Mouse (Mus musculus) monocyte, adult 2 months (primary cell): ENCODE measurements around the gene Samd4b.
A peak's percentile ranks its signal among the peaks of the same experiment; 100 is the strongest.

ENCODE experiments used
- DNase-seq, 2 experiments: peaks; one replicate each; pipeline ENCODE4 v3.0.0; 2022; ENCODE audit warnings: low spot score in 2 of 2, low read depth in 1 of 2

Samd4b gene

DNA sequence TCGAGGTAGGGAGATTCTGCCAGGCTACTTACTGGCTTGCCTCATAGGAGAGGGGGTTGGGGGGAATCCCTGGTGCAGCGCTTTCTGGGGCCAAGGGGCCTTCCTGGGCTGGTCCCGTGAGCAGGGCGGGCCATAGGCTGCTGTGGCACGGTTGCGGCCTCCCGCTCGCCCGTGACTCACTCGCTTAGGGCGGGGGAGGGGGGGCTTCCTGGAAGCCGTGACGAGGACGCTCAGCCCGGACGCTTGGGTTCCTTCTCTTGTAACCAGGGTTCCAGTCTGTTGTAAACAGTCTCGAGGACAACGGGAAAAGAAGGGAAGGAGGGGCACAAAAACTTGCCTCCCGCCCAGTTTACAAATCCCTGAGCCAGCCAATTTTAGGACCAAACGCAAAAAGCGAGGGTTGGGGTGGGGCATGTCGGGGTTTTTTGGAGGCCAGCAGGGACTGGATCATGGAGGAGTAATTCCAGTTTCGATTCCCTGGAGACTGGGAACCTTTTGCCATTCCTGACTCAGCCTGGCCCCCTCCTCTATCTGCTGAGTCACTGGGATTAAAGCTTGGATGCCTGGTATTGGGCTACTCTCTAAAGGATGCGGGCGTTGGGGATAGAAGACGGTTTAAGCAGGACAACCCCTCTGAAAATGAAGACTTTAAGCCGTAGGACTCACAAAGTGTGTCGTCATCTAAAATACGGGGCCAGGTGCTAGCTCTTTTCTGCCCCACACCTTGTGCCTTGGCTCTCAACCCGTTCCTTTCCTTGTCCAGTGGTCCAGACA lies 216.7 kb downstream of the Samd4b start:
- DNase-seq: peak; percentile 92 to 93

- no peak for DNase-seq
Measured at GRCm38 (mm10) chr7:28380237-28381016, 217.5 kb downstream of the Samd4b start, which contains the start of gene Zfp36. TSS of gene Zfp36 (minus strand) at chr7:28380253.

GRCm38 (mm10) chr7:28378769-28379651 lies 218.9 kb downstream of the Samd4b start:
- DNase-seq: peak; percentile 90 to 97

GRCm38 (mm10) chr7:28378066-28378690 lies 219.8 kb downstream of the Samd4b start:
- DNase-seq: peak in 1 of 2 experiments; percentile 68

GRCm38 (mm10) chr7:28377190-28378065 lies 220.5 kb downstream of the Samd4b start:
- no peak for DNase-seq

DNA sequence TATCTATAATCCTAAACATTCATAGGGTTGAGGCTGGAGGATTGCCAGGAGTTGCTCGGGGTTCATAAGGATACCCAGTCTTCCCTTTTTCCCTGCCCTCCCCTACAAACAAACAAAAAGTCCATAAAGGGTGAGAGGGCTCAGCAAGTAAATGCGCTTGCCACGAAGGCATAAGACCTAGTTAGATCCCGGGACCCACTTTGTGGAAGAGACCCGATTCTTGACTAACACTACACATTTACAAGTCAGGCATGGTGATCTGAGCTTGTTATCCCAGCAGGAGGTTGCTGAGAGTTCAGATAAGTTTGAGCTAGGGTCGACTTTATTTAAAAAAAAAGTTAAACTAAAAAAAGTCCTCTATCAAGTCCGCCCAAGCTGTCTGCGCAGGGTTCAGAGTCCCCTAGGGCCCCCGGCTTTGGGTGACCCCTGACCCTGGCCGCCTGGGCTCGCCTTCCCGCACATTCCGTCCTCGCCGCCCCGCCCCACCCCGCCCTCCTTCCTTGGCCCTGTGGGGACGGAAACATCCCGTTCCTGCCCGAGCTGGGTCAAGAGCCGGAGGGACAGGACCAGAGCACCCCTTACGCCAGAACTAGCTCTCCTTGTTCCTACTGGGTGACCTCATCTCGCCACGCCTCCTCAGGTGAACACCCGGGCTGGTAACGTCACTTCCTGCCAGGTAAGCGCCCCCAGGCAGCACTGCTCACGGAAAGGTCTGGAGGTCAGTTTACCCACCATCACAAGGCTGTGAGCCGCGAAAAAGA lies 221.8 kb downstream of the Samd4b start:
- peak in 1 of 2 experiments; percentile 81 for DNase-seq

- DNase-seq: peak; percentile 76 to 89
Measured at GRCm38 (mm10) chr7:28375176-28375921, 222.6 kb downstream of the Samd4b start.

- DNase-seq: no peak
Measured at GRCm38 (mm10) chr7:28374647-28375046, 223.3 kb downstream of the Samd4b start.

GRCm38 (mm10) chr7:28373891-28374495 lies 224.0 kb downstream of the Samd4b start:
- no peak for DNase-seq

- DNase-seq: peak; percentile 59 to 76
Measured at GRCm38 (mm10) chr7:28373131-28373581, 224.8 kb downstream of the Samd4b start.

DNA sequence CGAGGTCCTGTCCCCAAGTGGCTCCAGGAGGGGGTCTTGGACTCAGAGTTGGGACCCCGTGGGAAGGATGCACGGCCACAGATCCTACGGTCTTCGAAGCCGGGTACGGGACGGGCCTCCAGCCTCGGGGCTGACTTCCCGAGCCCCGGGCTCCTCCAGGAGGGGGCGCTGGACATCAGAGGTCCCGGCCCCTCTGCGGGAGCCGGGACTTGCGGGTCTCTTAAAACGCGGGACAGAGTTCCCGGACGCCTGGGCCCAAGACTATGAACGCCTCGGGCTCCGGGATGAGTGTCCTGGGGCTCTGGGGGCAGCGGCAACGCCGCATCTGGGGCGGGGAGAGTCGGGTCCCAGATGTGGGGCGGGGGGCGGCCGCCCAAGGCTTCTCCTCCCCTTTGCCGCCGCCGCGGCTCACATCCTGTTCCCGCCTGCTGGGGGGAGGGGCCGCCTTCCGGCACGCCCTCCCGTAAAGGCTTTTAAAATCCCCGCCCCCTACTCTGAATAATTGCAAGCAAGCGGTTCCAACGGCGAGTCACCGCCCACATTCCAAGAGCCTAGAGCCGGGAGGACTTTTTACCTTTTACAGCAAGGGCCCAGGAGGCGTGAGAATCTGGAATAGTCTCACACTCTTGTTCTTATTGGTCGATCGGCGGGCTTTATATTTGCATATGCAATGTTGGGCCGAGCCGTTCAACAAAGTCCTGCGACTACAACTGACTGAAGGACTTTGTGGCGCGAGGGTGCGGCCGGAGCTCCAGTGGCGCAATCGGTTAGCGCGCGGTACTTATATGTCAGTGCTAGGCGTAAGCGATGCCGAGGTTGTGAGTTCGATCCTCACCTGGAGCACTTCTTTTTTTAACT lies 225.5 kb downstream of the Samd4b start, which contains the start of gene Plekhg2:
TSS of gene Plekhg2 (minus strand) at position 349 of the 858 bp plus-strand sequence.
- peak; percentile 96 to 98 for DNase-seq

- no peak for DNase-seq
Measured at GRCm38 (mm10) chr7:28371514-28371989, 226.4 kb downstream of the Samd4b start.

DNA sequence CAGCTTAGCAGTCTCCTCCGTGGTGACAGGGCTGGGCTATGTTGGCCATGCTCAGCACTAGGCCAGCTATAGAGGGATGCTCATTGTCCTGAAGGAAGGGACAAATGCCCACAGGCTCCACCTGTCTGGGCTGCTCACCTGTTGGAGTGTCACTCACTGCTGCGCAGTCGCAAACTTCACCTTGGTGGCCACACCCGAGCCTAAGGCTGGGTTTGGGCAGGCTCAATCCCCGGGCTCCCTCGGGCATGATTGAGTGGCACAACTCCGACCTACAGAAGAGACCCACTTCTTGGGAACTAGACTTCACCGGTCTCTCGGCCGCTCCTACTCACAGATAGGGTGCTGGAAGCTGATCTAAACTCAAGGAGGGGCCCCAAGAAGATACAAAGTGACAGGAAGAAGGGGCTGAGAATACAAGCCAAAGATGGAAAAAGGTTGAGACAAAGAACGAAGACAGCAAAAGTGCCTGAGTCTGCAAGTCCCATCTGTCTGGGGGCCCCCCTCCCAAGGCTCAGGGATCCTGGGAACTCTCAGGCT lies 226.9 kb downstream of the Samd4b start:
- no peak for DNase-seq

DNA sequence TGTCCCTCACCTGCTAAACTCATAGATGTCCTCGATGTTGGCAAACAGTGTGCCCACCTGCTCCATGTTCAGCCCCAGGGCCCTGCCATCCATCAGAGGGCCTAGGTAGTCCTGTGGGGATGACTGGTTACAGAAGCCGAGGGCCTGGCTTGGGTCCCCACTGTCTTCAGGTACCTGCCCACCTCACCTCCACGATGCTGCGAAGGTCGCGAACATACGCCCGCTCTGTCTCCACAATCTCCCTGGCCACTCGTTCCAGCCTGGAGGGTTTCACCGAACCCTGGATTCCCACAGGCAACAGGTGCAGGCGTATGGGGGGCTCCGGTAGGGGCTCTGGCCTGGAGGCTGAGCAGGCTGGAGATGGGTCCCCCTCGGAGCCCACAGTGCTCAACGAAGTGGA lies 227.9 kb downstream of the Samd4b start:
- DNase-seq: no peak

DNA sequence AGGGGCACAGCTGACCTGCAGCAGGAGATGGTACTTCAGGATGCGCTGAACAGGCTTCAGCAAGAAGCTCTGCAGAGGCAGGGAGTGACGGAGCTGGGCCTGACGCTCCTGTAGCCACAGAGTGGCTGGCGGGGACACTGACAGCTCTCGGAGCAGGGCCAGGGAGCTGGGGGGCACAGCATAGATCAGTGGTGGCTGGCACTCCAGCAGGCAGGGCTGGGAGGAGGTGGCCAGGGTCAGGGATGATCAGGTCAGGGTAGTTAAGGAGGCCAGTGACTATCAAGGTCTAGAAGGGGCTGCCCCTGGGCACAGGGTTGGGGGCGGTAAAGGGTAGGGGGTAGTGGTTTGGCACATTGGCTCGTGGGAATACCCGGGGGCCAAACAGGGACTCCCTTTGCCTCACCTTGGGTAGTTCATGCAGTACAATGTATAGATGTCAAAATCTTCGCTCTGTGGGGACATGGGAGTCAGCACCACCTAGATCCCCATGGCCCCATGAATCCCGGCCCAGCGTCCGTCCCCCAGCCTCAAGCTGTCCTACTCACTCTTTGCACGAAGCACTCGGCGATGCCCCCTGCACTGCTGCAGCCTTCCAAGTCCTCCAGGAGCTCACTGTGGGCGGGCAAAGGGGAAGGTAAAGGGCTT lies 229.5 kb downstream of the Samd4b start:
- DNase-seq: no peak
